Mouse (Mus musculus) NIH3T3 (cell line): ENCODE data around the gene Otog.

Source experiments
- DNase-seq: peaks from one replicate; pipeline ENCODE4 v3.0.0-alpha.2; 2012; ENCODE audit warnings: low read depth

Otog gene

GRCm38 (mm10) chr7:46240696-46241095, at the start of gene Otog:
Gene Otog (plus strand): TSS chr7:46240987.
- DNase-seq, result no peak

GRCm38 (mm10) chr7:46195356-46195755, 45.4 kb upstream of the Otog start:
- DNase-seq, result no peak

- DNase-seq, result no peak
Measured at GRCm38 (mm10) chr7:46200021-46200420, 40.8 kb upstream of the Otog start.

- DNase-seq, result peak; percentile 8
Measured at GRCm38 (mm10) chr7:46201649-46202048, 39.1 kb upstream of the Otog start.

- DNase-seq, result peak; percentile 61
Measured at GRCm38 (mm10) chr7:46204046-46204471, 36.7 kb upstream of the Otog start.

- no peak for DNase-seq
Measured at GRCm38 (mm10) chr7:46204775-46205174, 36.0 kb upstream of the Otog start.

GRCm38 (mm10) chr7:46208131-46208530, 32.7 kb upstream of the Otog start:
- DNase-seq, result no peak

- DNase-seq, result peak; percentile 29
Measured at GRCm38 (mm10) chr7:46210276-46210675, 30.5 kb upstream of the Otog start.

GRCm38 (mm10) chr7:46216481-46216880, 24.3 kb upstream of the Otog start:
- DNase-seq, result no peak

- no peak for DNase-seq
Measured at GRCm38 (mm10) chr7:46218415-46218814, 22.4 kb upstream of the Otog start.

- DNase-seq, result no peak
Measured at GRCm38 (mm10) chr7:46220591-46221129, 20.1 kb upstream of the Otog start.

- peak; percentile 74 for DNase-seq
Measured at GRCm38 (mm10) chr7:46226253-46226652, 14.5 kb upstream of the Otog start.

- DNase-seq, result no peak
Measured at GRCm38 (mm10) chr7:46226936-46227335, 13.9 kb upstream of the Otog start.

- DNase-seq, result no peak
Measured at GRCm38 (mm10) chr7:46235948-46236347, 4.8 kb upstream of the Otog start.

GRCm38 (mm10) chr7:46236363-46236762, 4.4 kb upstream of the Otog start:
- DNase-seq, result no peak

- DNase-seq, result no peak
Measured at GRCm38 (mm10) chr7:46237192-46237591, 3.6 kb upstream of the Otog start.

GRCm38 (mm10) chr7:46238346-46238745, 2.4 kb upstream of the Otog start, which contains the start of gene Ush1c:
Gene Ush1c (minus strand): TSS chr7:46238503.
- DNase-seq, result no peak

GRCm38 (mm10) chr7:46240091-46240490, 696 bp upstream of the Otog start:
- DNase-seq, result no peak

- DNase-seq, result no peak
Measured at GRCm38 (mm10) chr7:46246876-46247275, 6.1 kb downstream of the Otog start.

GRCm38 (mm10) chr7:46247606-46248005, 6.8 kb downstream of the Otog start:
- DNase-seq, result peak; percentile 13

GRCm38 (mm10) chr7:46251841-46252240, 11.1 kb downstream of the Otog start:
- peak; percentile 9 for DNase-seq

GRCm38 (mm10) chr7:46276156-46276555, 35.4 kb downstream of the Otog start:
- no peak for DNase-seq

GRCm38 (mm10) chr7:46279946-46280345, 39.2 kb downstream of the Otog start:
- peak; percentile 80 for DNase-seq

- no peak for DNase-seq
Measured at GRCm38 (mm10) chr7:46280896-46281295, 40.1 kb downstream of the Otog start.
